Mouse (Mus musculus) hindbrain, embryonic 15.5 days (tissue): Measurements from ENCODE around the gene Ago3. TPM values are rescaled to one million over a fixed set of nuclear protein-coding genes. Genes with fewer than 3 reads are reported as not detected.
A peak's percentile ranks its signal among the peaks of the same experiment; 100 is the strongest.

Experiments used
- ATAC-seq: fragments of 200-750 bp; cut with Nextera tagmentation; 2 replicates; pipeline ENCODE4 v1.8.0; 2017; ENCODE audit warnings: low read depth, moderate number of reproducible peaks, moderate TSS enrichment; ENCODE audit not compliant: low FRiP score
- H3K27ac ChIP-seq: fragments of 300-500 bp; sonication (generic); replicated peaks from 2 replicates; pipeline ENCODE4 v1.5.1; 2015; ENCODE audit warnings: mild to moderate bottlenecking, inconsistent platforms
- H3K27me3 ChIP-seq: fragments of 300-500 bp; sonication (generic); 2 replicates; pipeline ENCODE4 v1.6.1; 2015; ENCODE audit warnings: control low read depth, inconsistent platforms
- H3K36me3 ChIP-seq: fragments of 300-500 bp; sonication (generic); 2 replicates; pipeline ENCODE4 v1.6.1; 2015; ENCODE audit warnings: control low read depth, inconsistent platforms
- H3K4me1 ChIP-seq: fragments of 300-500 bp; sonication (generic); replicated peaks from 2 replicates; pipeline ENCODE4 v1.6.1; 2015; ENCODE audit warnings: control low read depth, inconsistent platforms
- H3K4me2 ChIP-seq: fragments of 300-500 bp; sonication (generic); 2 replicates; pipeline ENCODE4 v1.6.1; 2015; ENCODE audit warnings: moderate library complexity, mild to moderate bottlenecking, inconsistent platforms
- H3K4me3 ChIP-seq: fragments of 300-500 bp; sonication (generic); 2 replicates; pipeline ENCODE4 v1.5.1; 2015; ENCODE audit warnings: mild to moderate bottlenecking, inconsistent platforms
- H3K9ac ChIP-seq: fragments of 300-500 bp; sonication (generic); 2 replicates; pipeline ENCODE4 v1.6.1; 2015; ENCODE audit warnings: inconsistent platforms
- H3K9me3 ChIP-seq: fragments of 300-500 bp; sonication (generic); 2 replicates; pipeline ENCODE4 v1.6.1; 2016; ENCODE audit warnings: control low read depth, inconsistent platforms
- WGBS: fragments of 180-500 bp; shearing (Covaris S2); methylation state at CpG from one replicate; pipeline ENCODE4 v1.1.7; 2015; 5-methylcytosine and 5-hydroxymethylcytosine counted together
- polyA plus RNA-seq: library from polyadenylated mRNA; unstranded; fragments of >200 nt; fragmentation: Nextera tagmentation; extraction: Ambion mirVana; gene quantifications from 2 replicates; pipeline ENCODE4 v1.2.1, GENCODE M21; 2015

Ago3 gene
- polyA plus RNA-seq, 1 experiment from 2014 or later, result 15.5 TPM

DNA sequence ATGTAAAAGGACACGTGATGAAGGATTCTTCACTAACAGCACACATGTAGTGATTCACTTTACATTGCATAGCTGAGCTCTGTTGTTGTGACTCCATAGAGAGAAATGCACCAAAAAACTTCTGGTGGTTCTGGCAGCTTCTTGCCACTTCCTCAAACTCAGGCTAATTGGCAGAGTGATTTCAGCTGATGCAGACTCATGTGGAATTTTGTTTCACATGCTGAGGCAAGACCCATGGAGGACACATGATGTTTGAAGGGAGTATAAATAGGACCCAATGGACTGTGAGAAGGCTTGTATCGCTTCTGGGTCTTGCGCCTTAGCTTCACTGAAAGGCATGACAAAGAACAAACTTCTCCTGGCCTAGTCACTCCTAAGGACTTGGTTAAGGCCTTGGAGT is 16.8 kb downstream of the Ago3 start:
- H3K9ac ChIP-seq, result no peak overlapping the region
- no peaks in the 10 kb centered on the region for H3K9me3 ChIP-seq
- no peak overlapping the region for H3K27ac ChIP-seq
- ATAC-seq, result no peak
- H3K4me2 ChIP-seq, result no peak overlapping the region
- H3K4me3 ChIP-seq, result no peak overlapping the region
- no peaks in the 10 kb centered on the region for H3K36me3 ChIP-seq
- no peaks in the 10 kb centered on the region for H3K4me1 ChIP-seq
- H3K27me3 ChIP-seq, result no peaks in the 10 kb centered on the region
- WGBS, result 95% methylated on average over 3 of the region's 3 CpGs

DNA sequence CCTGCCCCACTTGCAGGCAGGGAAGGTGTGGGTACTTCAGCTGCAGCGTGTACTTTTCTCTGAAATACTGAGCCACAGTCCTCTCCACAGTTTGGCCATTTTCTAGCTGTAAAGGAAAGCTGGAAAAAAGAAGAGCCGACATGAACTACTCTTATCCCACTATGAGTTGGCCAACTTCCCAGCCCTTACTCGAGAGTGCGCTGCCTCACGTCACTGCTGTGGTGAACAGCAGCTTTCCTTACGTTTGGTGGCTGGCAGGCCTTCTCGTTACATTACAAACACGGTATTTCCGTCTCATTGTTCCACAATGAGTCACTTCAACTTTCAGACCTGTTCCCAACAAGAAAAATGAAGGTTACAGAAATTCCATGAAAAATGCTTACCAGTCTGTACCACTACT is 57.9 kb downstream of the Ago3 start:
- Histone ChIP-seq H3K9ac (no peak overlapping the region), H3K27ac (no peak overlapping the region), H3K4me1 (no peaks in the 10 kb centered on the region), H3K9me3 (no peaks in the 10 kb centered on the region), H3K36me3 (peaks cover 16% of the 10 kb centered on the region), H3K4me3 (no peak overlapping the region), H3K27me3 (no peaks in the 10 kb centered on the region), H3K4me2 (no peak overlapping the region)
- 86% methylated on average over 9 of the region's 9 CpGs for WGBS
- ATAC-seq, result no peak

DNA sequence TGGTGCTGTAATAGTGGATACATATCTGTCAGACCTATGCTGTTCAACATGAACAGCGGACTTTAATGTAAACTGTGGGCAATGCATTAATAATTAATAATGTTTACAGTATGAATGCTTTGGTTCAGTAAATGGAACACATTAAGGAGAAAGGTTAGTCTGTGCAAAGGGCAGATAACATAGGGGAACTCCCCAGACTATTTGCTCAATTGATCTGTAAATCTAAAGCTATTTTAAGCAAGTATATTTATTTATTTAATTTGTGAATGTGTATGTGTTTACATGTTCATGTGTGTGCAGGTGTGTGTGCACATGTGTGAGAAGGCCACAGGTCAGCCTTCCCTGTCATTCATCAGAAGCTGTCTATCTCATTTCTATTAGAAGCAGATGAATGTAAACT is 69.3 kb downstream of the Ago3 start:
- 95% methylated on average over 1 of the region's 1 CpGs for WGBS
- Histone ChIP-seq H3K4me2 (no peak overlapping the region), H3K36me3 (peaks cover 34% of the 10 kb centered on the region)

DNA sequence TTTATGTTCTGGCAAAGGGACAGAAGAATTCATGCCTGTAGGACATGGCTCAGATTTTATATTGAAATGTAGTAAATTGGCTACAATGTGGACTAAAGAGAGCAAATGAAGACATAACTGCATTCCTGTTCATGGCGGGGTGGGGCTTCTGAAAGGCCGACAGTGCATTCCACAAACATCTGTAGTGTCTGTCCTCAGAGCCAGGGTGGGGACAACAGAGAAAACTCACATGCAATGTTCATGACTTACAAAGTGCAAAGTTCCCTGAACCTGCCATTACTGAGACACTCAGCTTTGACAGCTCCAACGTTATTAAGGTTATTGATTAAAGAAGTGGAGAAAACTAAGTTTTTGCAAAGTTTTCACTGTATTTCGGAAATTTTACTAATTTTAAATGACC is 85.9 kb downstream of the Ago3 start:
- Histone ChIP-seq H3K27ac (no peak overlapping the region), H3K27me3 (no peaks in the 10 kb centered on the region), H3K4me1 (no peaks in the 10 kb centered on the region), H3K4me2 (no peak overlapping the region), H3K36me3 (peaks cover 27% of the 10 kb centered on the region), H3K9me3 (no peaks in the 10 kb centered on the region), H3K4me3 (no peak overlapping the region), H3K9ac (no peak overlapping the region)
- WGBS, result 82% methylated on average over 4 of the region's 4 CpGs
- no peak for ATAC-seq

More for the DNA sequence above, 69.3 kb downstream of the Ago3 start:
- Histone ChIP-seq H3K27ac (no peak overlapping the region), H3K9me3 (no peaks in the 10 kb centered on the region), H3K4me3 (no peak overlapping the region), H3K4me1 (no peaks in the 10 kb centered on the region), H3K27me3 (no peaks in the 10 kb centered on the region), H3K9ac (no peak overlapping the region)
- ATAC-seq, result no peak

DNA sequence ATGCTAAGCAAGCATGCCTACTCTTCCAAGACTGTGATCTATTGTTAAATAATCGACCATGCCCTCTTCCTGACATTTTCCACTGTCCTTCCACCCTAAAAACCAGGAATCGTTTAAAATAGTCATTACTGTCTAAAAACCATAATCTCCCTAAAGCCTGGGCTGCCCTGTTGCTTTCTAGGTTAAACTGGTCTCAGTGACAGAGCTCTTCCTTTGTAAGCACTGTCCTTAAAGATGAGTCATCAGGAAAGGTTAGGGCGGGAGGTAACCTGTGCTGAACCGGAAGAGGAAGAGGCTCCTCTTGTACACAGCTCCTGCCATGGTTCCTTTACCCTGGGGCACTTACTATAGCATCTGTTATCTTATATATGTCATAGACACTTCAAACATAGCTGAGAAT is 89.9 kb downstream of the Ago3 start:
- 64% methylated on average over 4 of the region's 4 CpGs for WGBS
- no peak overlapping the region for H3K4me3 ChIP-seq

DNA sequence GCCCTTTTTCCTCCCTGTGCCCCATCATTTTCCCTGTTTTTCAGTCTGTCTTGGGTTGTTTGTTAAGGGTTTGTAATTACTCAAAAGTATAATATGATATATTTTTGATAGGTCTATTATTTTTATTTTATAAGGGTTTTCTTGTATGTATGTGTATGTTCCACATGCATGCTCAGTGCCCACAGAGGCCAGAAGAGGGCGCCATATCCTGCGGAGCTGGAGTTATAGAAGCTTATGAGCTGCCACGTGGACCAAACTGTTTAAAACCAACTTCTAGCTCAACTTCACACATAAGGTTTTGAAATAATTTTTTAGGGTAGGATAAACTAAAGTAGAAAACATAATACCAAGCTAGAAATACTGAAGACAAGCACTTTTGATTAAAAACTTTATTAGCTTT is 97.0 kb downstream of the Ago3 start:
- Histone ChIP-seq H3K9ac (no peak overlapping the region), H3K27ac (no peak overlapping the region), H3K4me3 (no peak overlapping the region), H3K4me1 (no peaks in the 10 kb centered on the region), H3K27me3 (no peaks in the 10 kb centered on the region), H3K36me3 (no peaks in the 10 kb centered on the region; the same call in 1 of the 2 replicates), H3K9me3 (no peaks in the 10 kb centered on the region), H3K4me2 (no peak overlapping the region)
- WGBS, result 53% methylated on average over 3 of the region's 3 CpGs
- ATAC-seq, result no peak

More for the DNA sequence above, 89.9 kb downstream of the Ago3 start:
- Histone ChIP-seq H3K9ac (no peak overlapping the region), H3K27ac (no peak overlapping the region), H3K27me3 (no peaks in the 10 kb centered on the region), H3K4me1 (no peaks in the 10 kb centered on the region), H3K9me3 (no peaks in the 10 kb centered on the region), H3K4me2 (no peak overlapping the region), H3K36me3 (peaks cover 4% of the 10 kb centered on the region; the same call in 1 of the 2 replicates)
- ATAC-seq, result no peak

DNA sequence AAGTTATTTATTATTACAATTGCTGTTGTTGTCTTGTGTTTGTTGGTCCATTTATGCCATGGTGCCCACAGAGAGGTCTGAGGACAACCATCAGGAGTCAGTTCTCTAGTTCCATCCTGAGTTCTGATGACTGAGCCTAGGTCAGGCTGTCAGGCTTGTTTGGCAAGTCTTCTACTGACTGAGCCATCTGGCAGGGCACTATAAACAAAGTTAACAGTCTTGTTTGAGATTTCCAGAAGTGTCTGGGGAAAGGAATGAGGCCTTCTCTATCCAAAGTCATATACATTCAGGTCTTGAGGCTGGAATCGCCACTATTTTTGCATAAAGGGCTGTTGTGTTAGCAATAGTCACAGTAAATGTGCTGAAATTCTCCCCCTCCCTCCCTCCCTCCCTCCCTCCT is 97.6 kb downstream of the Ago3 start:
- no peaks in the 10 kb centered on the region for H3K27me3 ChIP-seq
- H3K4me2 ChIP-seq, result no peak overlapping the region
- WGBS, result 81% methylated on average over 1 of the region's 1 CpGs
- H3K27ac ChIP-seq, result no peak overlapping the region
- no peak for ATAC-seq
- no peaks in the 10 kb centered on the region; the same call in 1 of the 2 replicates for H3K36me3 ChIP-seq
- H3K4me1 ChIP-seq, result no peaks in the 10 kb centered on the region
- no peak overlapping the region for H3K9ac ChIP-seq
- no peaks in the 10 kb centered on the region for H3K9me3 ChIP-seq
- no peak overlapping the region for H3K4me3 ChIP-seq

DNA sequence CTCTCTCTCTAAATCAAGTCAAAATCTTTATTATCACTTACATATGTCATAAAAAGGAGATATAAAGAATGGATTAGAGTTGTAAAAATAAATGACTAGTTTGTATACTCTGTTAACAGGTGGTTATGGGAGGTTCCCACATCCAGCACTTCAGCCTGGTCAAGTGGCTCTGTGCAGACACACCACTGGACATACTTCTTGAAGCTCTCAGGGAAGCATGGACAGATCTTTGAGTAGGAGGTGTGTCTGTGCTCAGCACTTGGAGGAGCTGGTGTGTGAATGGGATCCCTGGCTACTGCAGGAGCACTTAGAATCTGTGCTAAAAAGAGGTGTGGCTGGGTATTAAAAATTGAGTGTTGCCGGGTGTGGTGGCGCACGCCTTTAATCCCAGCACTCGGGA is 99.1 kb downstream of the Ago3 start:
- Histone ChIP-seq H3K27ac (no peak overlapping the region), H3K9ac (no peak overlapping the region), H3K27me3 (no peaks in the 10 kb centered on the region), H3K4me3 (no peak overlapping the region), H3K4me2 (no peak overlapping the region), H3K36me3 (no peaks in the 10 kb centered on the region; the same call in 1 of the 2 replicates), H3K4me1 (peaks cover 4% of the 10 kb centered on the region), H3K9me3 (no peaks in the 10 kb centered on the region)
- no peak for ATAC-seq
- WGBS, result 95% methylated on average over 4 of the region's 4 CpGs

DNA sequence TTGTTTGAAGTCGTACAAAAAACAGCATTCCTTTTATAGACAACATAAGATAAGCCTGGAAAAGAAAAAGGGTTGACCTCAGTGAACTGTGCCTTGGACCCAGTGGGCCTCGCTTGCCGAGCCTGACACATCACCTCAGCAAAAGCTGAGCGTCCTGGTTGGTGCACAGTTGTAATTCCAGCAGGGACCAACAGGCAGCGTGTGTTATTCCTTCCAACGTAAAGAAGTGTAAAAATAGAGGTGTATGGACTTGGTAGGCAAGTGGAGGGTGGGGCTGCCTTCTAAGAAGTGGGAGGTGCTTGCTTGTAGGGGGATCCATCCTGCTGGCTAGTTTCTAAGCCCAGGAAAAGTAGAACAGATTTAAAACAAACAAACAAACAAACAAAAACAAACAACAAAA is 103.3 kb downstream of the Ago3 start:
- H3K27ac ChIP-seq, result no peak overlapping the region
- no peaks in the 10 kb centered on the region for H3K36me3 ChIP-seq
- H3K27me3 ChIP-seq, result peaks cover 8% of the 10 kb centered on the region; the same call in 1 of the 2 replicates
- no peak overlapping the region for H3K4me3 ChIP-seq
- no peak overlapping the region for H3K9ac ChIP-seq
- H3K4me2 ChIP-seq, result no peak overlapping the region
- ATAC-seq, result no peak
- no peaks in the 10 kb centered on the region for H3K9me3 ChIP-seq
- H3K4me1 ChIP-seq, result peaks cover 13% of the 10 kb centered on the region
- 32% methylated on average over 6 of the region's 6 CpGs for WGBS

DNA sequence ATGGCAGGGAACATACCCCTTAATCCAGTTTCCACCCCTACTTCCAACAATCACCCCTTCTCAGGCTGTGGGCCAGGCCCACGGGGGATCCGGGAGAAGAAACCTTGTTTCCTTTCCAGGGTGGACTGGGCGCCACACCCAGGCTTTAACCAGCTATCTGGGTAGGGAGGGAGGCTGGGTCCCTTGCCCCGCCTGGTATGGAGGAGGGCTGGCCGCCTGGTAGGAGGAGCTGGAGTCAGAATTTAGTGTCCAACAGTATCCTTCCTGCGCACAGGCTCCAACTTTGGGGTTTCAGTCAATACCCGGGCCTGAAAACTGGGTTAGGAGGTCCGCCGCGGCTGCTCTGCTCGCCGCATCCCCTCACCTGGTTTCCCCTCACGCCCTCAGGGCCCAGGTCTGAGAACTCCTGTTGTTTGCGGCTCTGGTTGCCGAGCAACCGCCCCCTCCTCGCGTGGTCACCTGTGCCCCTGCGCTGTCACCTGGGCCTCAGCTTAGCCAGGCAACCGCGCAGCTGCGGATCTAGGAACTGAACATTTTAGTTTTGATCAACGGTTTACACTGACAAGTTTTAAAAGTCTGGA is 104.0 kb downstream of the Ago3 start, which contains the start of gene Tekt2:
TSS of gene Tekt2 (minus strand) at position 408 of the 581 bp plus-strand sequence.
- no peak for ATAC-seq
- Histone ChIP-seq H3K4me1 (peaks cover 18% of the 10 kb centered on the region), H3K9me3 (no peaks in the 10 kb centered on the region), H3K4me3 (no peak within 1 kb of the TSS), H3K27me3 (peaks cover 8% of the 10 kb centered on the region; the same call in 1 of the 2 replicates), H3K9ac (no peak within 1 kb of the TSS), H3K4me2 (peak within 1 kb of the TSS; percentile 34), H3K36me3 (no peaks in the 10 kb centered on the region), H3K27ac (peak within 1 kb of the TSS; percentile 2; the same call in 1 of the 2 replicates)
- 14% methylated on average over 23 of the region's 23 CpGs for WGBS

DNA sequence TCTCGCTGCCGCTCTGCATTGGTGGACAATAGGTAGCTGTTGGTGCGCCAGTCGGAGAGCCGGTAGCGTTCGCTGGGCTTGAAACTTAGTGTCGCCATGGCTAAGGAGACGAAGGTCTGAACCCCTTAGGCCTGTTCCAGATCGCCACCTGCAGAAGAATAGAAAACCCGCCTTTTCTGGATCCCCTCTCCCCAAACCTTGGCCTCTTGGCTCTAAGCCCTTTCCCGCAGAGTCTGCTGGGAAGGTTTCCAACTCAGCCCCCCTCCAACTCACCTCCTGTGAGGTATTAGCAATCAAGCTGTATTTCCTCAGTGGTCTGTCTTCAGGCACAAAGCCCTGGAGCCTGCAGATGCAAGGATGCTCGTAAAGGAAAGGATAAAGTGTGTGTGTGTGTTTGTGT is 104.5 kb downstream of the Ago3 start:
- Histone ChIP-seq H3K27me3 (peaks cover 8% of the 10 kb centered on the region; the same call in 1 of the 2 replicates), H3K27ac (peak overlapping the region; percentile 2; the same call in 1 of the 2 replicates), H3K4me3 (no peak overlapping the region), H3K4me1 (peaks cover 23% of the 10 kb centered on the region), H3K36me3 (no peaks in the 10 kb centered on the region), H3K9ac (no peak overlapping the region), H3K9me3 (no peaks in the 10 kb centered on the region), H3K4me2 (peak overlapping the region; percentile 34)
- ATAC-seq, result no peak
- WGBS, result 25% methylated on average over 13 of the region's 13 CpGs

DNA sequence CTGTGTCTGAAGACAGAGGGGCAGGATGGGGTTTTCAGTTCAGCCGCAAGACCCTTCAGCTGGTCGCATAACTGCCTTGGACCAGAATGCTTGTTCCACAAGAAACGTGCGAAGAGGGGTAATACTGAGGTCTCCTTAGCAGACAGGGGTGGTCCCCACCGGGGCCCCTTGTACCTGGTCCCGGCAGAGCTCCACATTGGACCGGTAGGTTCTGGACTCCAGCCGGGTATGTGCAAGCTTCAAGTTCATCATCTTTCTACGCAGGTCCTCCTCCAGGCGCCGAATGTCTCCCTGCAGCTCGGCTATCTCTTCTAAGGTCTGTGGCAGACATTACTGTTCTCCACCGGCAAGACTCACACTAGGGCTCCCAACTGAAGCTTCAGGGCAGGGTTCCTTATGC is 106.7 kb downstream of the Ago3 start:
- peaks cover 27% of the 10 kb centered on the region for H3K4me1 ChIP-seq
- H3K27ac ChIP-seq, result no peak overlapping the region
- H3K9me3 ChIP-seq, result no peaks in the 10 kb centered on the region
- H3K9ac ChIP-seq, result no peak overlapping the region
- no peak overlapping the region for H3K4me3 ChIP-seq
- 94% methylated on average over 13 of the region's 13 CpGs for WGBS
- no peak overlapping the region for H3K4me2 ChIP-seq
- peaks cover 5% of the 10 kb centered on the region; the same call in 1 of the 2 replicates for H3K36me3 ChIP-seq
- ATAC-seq, result no peak
- H3K27me3 ChIP-seq, result peaks cover 8% of the 10 kb centered on the region; the same call in 1 of the 2 replicates
